Mouse (Mus musculus) right cerebral cortex, adult 18-20 months (tissue): ENCODE measurements around the gene Golga4.
"Not testable (repeated sequence)": the region's sequence is repeated elsewhere in the genome, so short reads cannot be mapped to it uniquely, and the experiment has no call there.

Experiments used
- DNase-seq: peaks from one replicate; pipeline ENCODE4 v3.0.0; 2022; ENCODE audit warnings: mixed read lengths

The Golga4 gene

GRCm38 (mm10) chr9:118592585-118593249 is 86.7 kb downstream of the Golga4 start:
- no peak for DNase-seq

GRCm38 (mm10) chr9:118593443-118593842 is 87.4 kb downstream of the Golga4 start:
- no peak for DNase-seq

- DNase-seq, result no peak
Observed at GRCm38 (mm10) chr9:118596767-118597166, 90.7 kb downstream of the Golga4 start.

- not testable (repeated sequence) for DNase-seq
Observed at GRCm38 (mm10) chr9:118600393-118600792, 94.3 kb downstream of the Golga4 start.

- no peak for DNase-seq
Observed at GRCm38 (mm10) chr9:118602576-118602975, 96.5 kb downstream of the Golga4 start.

- peak; percentile 42 for DNase-seq
Observed at GRCm38 (mm10) chr9:118606148-118606816, 100.2 kb downstream of the Golga4 start, which contains the start of gene Itga9. Itga9 (plus strand) TSS chr9:118606690.

GRCm38 (mm10) chr9:118606817-118607371 is 100.8 kb downstream of the Golga4 start:
- DNase-seq, result no peak

GRCm38 (mm10) chr9:118607701-118608401 is 101.8 kb downstream of the Golga4 start:
- DNase-seq, result no peak

- DNase-seq, result no peak
Observed at GRCm38 (mm10) chr9:118608556-118608955, 102.5 kb downstream of the Golga4 start.

- DNase-seq, result peak; percentile 38
Observed at GRCm38 (mm10) chr9:118610060-118610459, 104.0 kb downstream of the Golga4 start.

- DNase-seq, result peak; percentile 43
Observed at GRCm38 (mm10) chr9:118611111-118611541, 105.1 kb downstream of the Golga4 start.

GRCm38 (mm10) chr9:118611958-118612581 is 106.0 kb downstream of the Golga4 start:
- no peak for DNase-seq

GRCm38 (mm10) chr9:118617237-118617636 is 111.2 kb downstream of the Golga4 start:
- DNase-seq, result no peak

GRCm38 (mm10) chr9:118618732-118619250 is 112.7 kb downstream of the Golga4 start:
- no peak for DNase-seq

- DNase-seq, result no peak
Observed at GRCm38 (mm10) chr9:118620807-118621206, 114.7 kb downstream of the Golga4 start.

GRCm38 (mm10) chr9:118621691-118622090 is 115.6 kb downstream of the Golga4 start:
- DNase-seq, result no peak

- DNase-seq, result peak; percentile 13
Observed at GRCm38 (mm10) chr9:118622376-118623166, 116.5 kb downstream of the Golga4 start.

- DNase-seq, result no peak
Observed at GRCm38 (mm10) chr9:118623483-118623882, 117.4 kb downstream of the Golga4 start.

GRCm38 (mm10) chr9:118624146-118624545 is 118.1 kb downstream of the Golga4 start:
- DNase-seq, result no peak

- no peak for DNase-seq
Observed at GRCm38 (mm10) chr9:118629763-118630379, 123.8 kb downstream of the Golga4 start.
